Comparison of ENCODE assay signal across 35 mouse cellular contexts in genomic region chr4:123068646-123069045, GRCm38 (mm10). TPM values are rescaled to one million over a fixed set of nuclear protein-coding genes. Genes with fewer than 3 reads are reported as not detected.
"Had no signal": no experiment of that assay in that cellular context is flagged by ENCODE, and none has a peak within 500 bp of the region (broad histone marks: within the 10 kb centered on the region; RNA-seq: fewer than 3 reads in every experiment).

No protein-coding gene starts in this region.

- H3K4me2 ChIP-seq: embryonic facial prominence, embryonic 12.5 days; embryonic facial prominence, embryonic 13.5 days; embryonic facial prominence, embryonic 15.5 days; forebrain, embryonic 12.5 days; forebrain, embryonic 13.5 days; forebrain, embryonic 15.5 days had no signal

- H3K36me3 ChIP-seq: embryonic facial prominence, embryonic 10.5 days; embryonic facial prominence, embryonic 12.5 days; embryonic facial prominence, embryonic 13.5 days; embryonic facial prominence, embryonic 15.5 days; forebrain, embryonic 10.5 days; forebrain, embryonic 12.5 days; forebrain, embryonic 15.5 days had no signal

- DNase-seq: cerebellum, adult 9-11 months; cerebellum, postnatal 10 days; cerebellum, postnatal 14 days; cerebellum, postnatal 25 days; cerebellum, postnatal 36 days; embryo, embryonic 11 days; forebrain, postnatal 0 days; gastrocnemius, adult 2 months; gastrocnemius, postnatal 10 days; gastrocnemius, postnatal 14 days; gastrocnemius, postnatal 25 days; gastrocnemius, postnatal 36 days; heart, adult 11 months; heart, adult 18-20 months; heart, adult 2 months had no signal

- ATAC-seq: forebrain, embryonic 13.5 days; forebrain, embryonic 14.5 days; forebrain, embryonic 15.5 days; forebrain, embryonic 16.5 days; forebrain, postnatal 0 days had no signal

- H3K9me3 ChIP-seq: embryonic facial prominence, embryonic 10.5 days; embryonic facial prominence, embryonic 12.5 days; embryonic facial prominence, embryonic 13.5 days; embryonic facial prominence, embryonic 15.5 days; forebrain, embryonic 10.5 days; forebrain, embryonic 12.5 days; forebrain, embryonic 13.5 days; forebrain, embryonic 15.5 days had no signal

- H3K27ac ChIP-seq: embryonic facial prominence, embryonic 10.5 days; embryonic facial prominence, embryonic 12.5 days; embryonic facial prominence, embryonic 13.5 days; embryonic facial prominence, embryonic 15.5 days; forebrain, embryonic 10.5 days; forebrain, embryonic 12.5 days; forebrain, embryonic 13.5 days; forebrain, embryonic 15.5 days; gastrocnemius, adult 2 months; heart, adult 2 months had no signal

- H3K4me1 ChIP-seq: embryonic facial prominence, embryonic 12.5 days; embryonic facial prominence, embryonic 13.5 days; embryonic facial prominence, embryonic 15.5 days; forebrain, embryonic 13.5 days had no signal

- H3K4me3 ChIP-seq: embryonic facial prominence, embryonic 10.5 days; embryonic facial prominence, embryonic 12.5 days; embryonic facial prominence, embryonic 13.5 days; embryonic facial prominence, embryonic 15.5 days; erythroblast, embryonic 14.5 days; forebrain, embryonic 10.5 days; forebrain, embryonic 12.5 days; forebrain, embryonic 13.5 days; forebrain, embryonic 15.5 days; gastrocnemius, adult 2 months; heart, adult 2 months had no signal

- H3K27me3 ChIP-seq: embryonic facial prominence, embryonic 12.5 days; embryonic facial prominence, embryonic 13.5 days; embryonic facial prominence, embryonic 15.5 days; forebrain, embryonic 13.5 days; forebrain, embryonic 15.5 days had no signal

- H3K9ac ChIP-seq: embryonic facial prominence, embryonic 12.5 days; embryonic facial prominence, embryonic 13.5 days; embryonic facial prominence, embryonic 15.5 days; forebrain, embryonic 12.5 days; forebrain, embryonic 13.5 days; forebrain, embryonic 15.5 days; forebrain, postnatal 0 days had no signal

RNA-seq across cellular contexts. Expression of gene Bmp8b, which starts 36.3 kb away (rescaled TPM):
- total RNA-seq: common myeloid progenitor, adult 5-6 weeks; gastrocnemius, adult 18-20 months; gastrocnemius, adult 2 months; gastrocnemius, adult 8-10 months; gastrocnemius, postnatal 10 days; gastrocnemius, postnatal 14 days; gastrocnemius, postnatal 25 days; gastrocnemius, postnatal 36 days; gastrocnemius, postnatal 4 days; granulocyte monocyte progenitor cell, adult 5-6 weeks; heart, adult 18-20 months; heart, adult 2 months; heart, adult 8-10 months had no signal
- polyA plus RNA-seq: erythroblast, embryonic 14.5 days; heart, adult 2 months had no signal

RNA-seq across cellular contexts. Expression of gene Oxct2b, which starts 47.4 kb away (rescaled TPM):
- total RNA-seq: common myeloid progenitor, adult 5-6 weeks; gastrocnemius, adult 18-20 months; gastrocnemius, adult 2 months; gastrocnemius, adult 8-10 months; gastrocnemius, postnatal 10 days; gastrocnemius, postnatal 14 days; gastrocnemius, postnatal 25 days; gastrocnemius, postnatal 36 days; heart, adult 18-20 months; heart, adult 2 months; heart, adult 8-10 months had no signal
- polyA plus RNA-seq: embryonic facial prominence, embryonic 11.5 days; embryonic facial prominence, embryonic 13.5 days; embryonic facial prominence, embryonic 14.5 days; erythroblast, embryonic 14.5 days; forebrain, embryonic 10.5 days; forebrain, embryonic 11.5 days; forebrain, embryonic 13.5 days had no signal
